Comparison of ENCODE assay signal across 9 mouse cellular contexts in genomic region chr8:46305733-46306349, GRCm38 (mm10). TPM values are rescaled to one million over a fixed set of nuclear protein-coding genes. Genes with fewer than 3 reads are reported as not detected.
A peak's percentile ranks its signal among the peaks of the same experiment; 100 is the strongest.
DNase-seq lines count a peak whose midpoint lies in the region; ATAC-seq and TF ChIP-seq lines count a peak whose summit lies in the region.
"Had no signal": no experiment of that assay in that cellular context is flagged by ENCODE, and none has a peak within 500 bp of the region (broad histone marks: within the 10 kb centered on the region; RNA-seq: fewer than 3 reads in every experiment).

No protein-coding gene starts in this region.

- peak; percentile 28; the same call in 1 of the 2 replicates for TF ChIP-seq CTCF in spleen, adult 2 months (IDR thresholded peaks at IDR 0.05; ENCODE audit: extremely low read depth, insufficient read depth, insufficient read length, insufficient replicate concordance)

- no peaks in the 10 kb centered on the region for H3K9me3 ChIP-seq in heart, embryonic 12.5 days (replicated peaks)
- no peaks in the 10 kb centered on the region for H3K9me3 ChIP-seq in liver, embryonic 13.5 days (replicated peaks)
- H3K9me3 ChIP-seq: neural tube, embryonic 12.5 days had no signal

- ATAC-seq in heart, embryonic 12.5 days (ENCODE audit: insufficient number of reproducible peaks, low FRiP score), result no peak
- ATAC-seq in liver, embryonic 13.5 days (ENCODE audit: low read depth), result no peak

- TF ChIP-seq POLR2A in spleen, adult 2 months (IDR thresholded peaks at IDR 0.05; ENCODE audit: low read depth, low read length), result no peak

- 2% methylated on average over 9 of the region's 9 CpGs for WGBS in heart, embryonic 12.5 days
- WGBS in liver, embryonic 13.5 days (ENCODE audit: insufficient replicate concordance), result 3% methylated on average over 9 of the region's 9 CpGs
- WGBS in spleen, adult 2 months, result 9% methylated on average over 9 of the region's 9 CpGs

- H3K36me3 ChIP-seq in heart, embryonic 12.5 days, result no peaks in the 10 kb centered on the region
- H3K36me3 ChIP-seq in liver, embryonic 13.5 days, result no peaks in the 10 kb centered on the region
- no peaks in the 10 kb centered on the region for H3K36me3 ChIP-seq in spleen, adult 2 months (ENCODE audit: control insufficient read depth, insufficient read depth, low read length)
- H3K36me3 ChIP-seq: neural tube, embryonic 12.5 days had no signal

- H3K4me3 ChIP-seq in heart, embryonic 12.5 days, result no peak overlapping the region
- no peak overlapping the region for H3K4me3 ChIP-seq in liver, embryonic 13.5 days (replicated peaks)
- H3K4me3 ChIP-seq in spleen, adult 2 months (ENCODE audit: extremely low read depth, insufficient read depth, insufficient read length), result no peak overlapping the region
- H3K4me3 ChIP-seq: neural tube, embryonic 12.5 days had no signal

- no peak overlapping the region for H3K9ac ChIP-seq in heart, embryonic 12.5 days
- H3K9ac ChIP-seq in liver, embryonic 13.5 days, result no peak overlapping the region
- H3K9ac ChIP-seq: neural tube, embryonic 12.5 days had no signal

- no peaks in the 10 kb centered on the region for H3K27me3 ChIP-seq in heart, embryonic 12.5 days (replicated peaks)
- no peaks in the 10 kb centered on the region for H3K27me3 ChIP-seq in liver, embryonic 13.5 days
- no peaks in the 10 kb centered on the region for H3K27me3 ChIP-seq in spleen, adult 2 months (ENCODE audit: control insufficient read depth, insufficient read depth, low read length)

- H3K4me2 ChIP-seq in heart, embryonic 12.5 days, result peak overlapping the region; percentile 46
- no peak overlapping the region for H3K4me2 ChIP-seq in liver, embryonic 13.5 days
- H3K4me2 ChIP-seq: neural tube, embryonic 12.5 days had no signal

- peak; percentile 27 for DNase-seq in left cerebral cortex, adult 11 months (ENCODE audit: low spot score)
- DNase-seq in left cerebral cortex, postnatal 36 days (ENCODE audit: low spot score in 2 of 2), result no peak
- DNase-seq in Muller cell, postnatal 12 days (ENCODE audit: inconsistent ontology term), result peak; percentile 28
- peak; percentile 64 to 85 for DNase-seq in cerebellum, postnatal 10 days
- peak; percentile 22 for DNase-seq in liver, embryonic 13.5 days
- no peak for DNase-seq in spleen, adult 2 months (ENCODE audit: low read depth in 1 of 2, low spot score in 2 of 2)
- no peak for DNase-seq in right cerebral cortex, postnatal 4 days

- intact Hi-C loops in left cerebral cortex, postnatal 36 days (cut with DNase I), result loop anchor here (1.0 kb wide), 1 partner anchor 65 kb away; no protein-coding TSS in a partner anchor

- no peak overlapping the region for H3K27ac ChIP-seq in heart, embryonic 12.5 days (ENCODE audit: poor library complexity, severe bottlenecking)
- H3K27ac ChIP-seq in liver, embryonic 13.5 days, result no peak overlapping the region
- H3K27ac ChIP-seq in spleen, adult 2 months (ENCODE audit: insufficient read depth, low read length), result no peak overlapping the region
- H3K27ac ChIP-seq: neural tube, embryonic 12.5 days had no signal

- H3K4me1 ChIP-seq in heart, embryonic 12.5 days (replicated peaks), result no peaks in the 10 kb centered on the region
- peaks cover 9% of the 10 kb centered on the region for H3K4me1 ChIP-seq in liver, embryonic 13.5 days (replicated peaks)
- no peaks in the 10 kb centered on the region for H3K4me1 ChIP-seq in spleen, adult 2 months (ENCODE audit: control insufficient read depth, insufficient read depth, insufficient read length)
- H3K4me1 ChIP-seq: neural tube, embryonic 12.5 days had no signal

RNA-seq across cellular contexts. Expression of gene Helt, which starts 11.4 kb away (rescaled TPM):
- total RNA-seq in left cerebral cortex, postnatal 36 days (2021), result not detected
- polyA plus RNA-seq in heart, embryonic 12.5 days (2016; fragmentation: Nextera tagmentation; extraction: Ambion mirVana), result not detected in 2 replicates
- 0.08 TPM in 1 of 2 replicates, not detected in the other for polyA plus RNA-seq in liver, embryonic 13.5 days (2015; fragmentation: Nextera tagmentation; extraction: Ambion mirVana)
- polyA plus RNA-seq in spleen, adult 2 months (2012; rRNA removed), result not detected in 2 replicates

Comparison
In these comparisons a context has a peak if more than half of its experiments do, and no peak if none do; other contexts are left out.
1. DNase-seq: peak in left cerebral cortex, adult 11 months (single experiment), Muller cell, postnatal 12 days (single experiment), cerebellum, postnatal 10 days (2 of 2) and liver, embryonic 13.5 days (single experiment); none in left cerebral cortex, postnatal 36 days (0 of 2), spleen, adult 2 months (0 of 2) and right cerebral cortex, postnatal 4 days (single experiment).